Mouse (Mus musculus) mouse trophoblast stem cell (cell line): ENCODE data around the gene Prss32.

Experiments
- in situ Hi-C, 2 experiments: fragments of 300-500 bp; cut with MseI, MboI; formaldehyde crosslinking; loops; 2 replicates in 1 of 2; 3 replicates in 1 of 2; pipeline ENCODE4 v1.15.1; 2025

Prss32 gene

DNA sequence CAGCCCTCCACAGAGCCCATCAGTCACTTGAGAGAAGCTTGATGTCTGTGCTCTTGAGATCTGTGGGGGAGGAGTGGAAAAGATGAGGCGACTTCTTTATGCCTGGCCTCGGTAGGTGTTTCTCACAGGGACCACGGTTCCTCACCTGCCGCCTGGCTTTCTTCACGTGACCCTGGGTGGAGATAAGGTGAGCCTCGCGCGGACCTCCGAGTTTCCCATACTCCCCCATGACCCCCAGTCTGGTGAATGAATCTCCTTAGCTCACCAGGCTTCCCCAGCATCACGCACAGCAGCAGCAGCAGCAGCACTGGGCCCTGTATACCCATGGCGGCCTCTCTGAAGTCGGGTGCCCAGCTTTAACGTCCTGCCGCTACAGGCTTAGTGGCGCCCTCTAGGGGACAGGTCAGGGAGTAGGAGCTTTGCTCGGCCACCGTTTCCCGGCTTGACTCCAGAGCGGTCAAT is at the start of gene Prss32, which contains the start of gene Prss41:
Gene Prss32 (plus strand): TSS at position 44 of the 462 bp plus-strand sequence.
Gene Prss41 (minus strand): TSS at position 361 of the 462 bp plus-strand sequence.
- in situ Hi-C loops: no loop called here

DNA sequence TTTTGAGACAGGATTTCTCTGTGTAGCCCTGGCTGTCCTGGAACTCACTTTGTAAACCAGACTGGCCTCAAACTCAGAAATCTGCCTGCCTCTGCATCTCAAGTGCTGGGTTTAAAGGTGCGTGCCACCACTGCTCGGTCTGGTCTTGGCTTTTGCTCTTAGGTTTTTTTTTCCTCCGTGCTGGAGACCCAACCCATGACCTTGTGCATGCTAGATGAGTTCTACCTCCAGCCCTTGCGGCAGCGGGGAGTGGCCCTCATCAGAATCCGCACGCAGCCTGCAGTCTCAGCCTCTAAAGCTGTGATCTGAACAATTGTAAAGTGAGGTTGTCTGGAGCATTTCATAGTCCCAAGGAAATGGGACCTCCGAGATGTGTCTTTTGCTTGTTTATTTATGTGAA is 48.3 kb upstream of the Prss32 start:
- in situ Hi-C loops: no loop called here

- in situ Hi-C loops: no loop called here
Observed at GRCm38 (mm10) chr17:23797316-23797715, 46.3 kb upstream of the Prss32 start.

DNA sequence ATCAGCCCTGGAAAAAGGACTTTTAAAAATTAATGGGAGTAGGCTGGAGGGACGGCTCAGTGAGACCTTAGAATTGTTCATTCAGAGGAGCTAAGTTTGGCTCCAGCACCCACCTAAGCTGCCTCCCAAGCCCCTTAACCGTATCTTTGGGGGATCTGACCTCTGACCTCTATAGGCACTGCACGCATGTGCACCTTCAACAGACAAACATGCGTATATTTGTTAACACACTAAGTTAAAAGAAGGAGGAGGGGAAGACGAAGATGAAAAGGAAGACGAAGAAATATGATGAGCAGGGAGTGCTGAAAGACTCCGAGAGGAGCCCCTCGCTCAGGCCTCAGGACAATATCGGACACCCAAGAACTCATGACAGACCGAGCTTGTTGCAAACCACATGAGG is 42.0 kb upstream of the Prss32 start:
- in situ Hi-C loops: no loop called here

DNA sequence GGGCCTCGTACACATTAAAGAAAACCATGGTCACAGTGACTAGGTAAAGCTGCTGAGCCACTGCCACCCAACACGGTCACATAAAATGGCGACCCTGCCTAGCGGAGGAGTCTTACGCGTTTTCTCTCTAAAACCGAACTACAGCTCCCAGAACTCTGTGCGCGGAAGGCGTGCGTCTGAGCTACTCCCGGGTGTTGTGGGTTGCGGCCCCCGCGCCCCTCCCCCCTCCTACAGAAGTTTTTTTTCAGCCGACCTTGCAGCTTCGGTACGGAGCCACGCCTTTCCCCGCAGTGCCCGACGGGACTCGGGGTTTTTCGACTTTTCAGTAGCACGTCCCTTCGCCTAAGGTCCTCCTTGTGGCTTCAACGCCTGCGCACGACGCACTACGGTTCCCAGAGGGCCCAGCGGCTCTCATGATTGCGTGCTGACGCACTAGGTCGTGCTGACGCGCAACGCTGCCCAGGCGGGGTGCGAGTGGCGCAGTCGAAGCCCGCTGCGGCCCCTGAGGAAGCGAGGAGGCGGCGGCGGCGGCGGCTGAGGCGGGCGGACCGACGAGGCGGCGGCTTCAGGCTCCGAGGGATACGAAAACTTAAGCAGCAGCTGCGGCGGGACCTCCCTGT is 40.8 kb upstream of the Prss32 start:
- in situ Hi-C loops: no loop called here

DNA sequence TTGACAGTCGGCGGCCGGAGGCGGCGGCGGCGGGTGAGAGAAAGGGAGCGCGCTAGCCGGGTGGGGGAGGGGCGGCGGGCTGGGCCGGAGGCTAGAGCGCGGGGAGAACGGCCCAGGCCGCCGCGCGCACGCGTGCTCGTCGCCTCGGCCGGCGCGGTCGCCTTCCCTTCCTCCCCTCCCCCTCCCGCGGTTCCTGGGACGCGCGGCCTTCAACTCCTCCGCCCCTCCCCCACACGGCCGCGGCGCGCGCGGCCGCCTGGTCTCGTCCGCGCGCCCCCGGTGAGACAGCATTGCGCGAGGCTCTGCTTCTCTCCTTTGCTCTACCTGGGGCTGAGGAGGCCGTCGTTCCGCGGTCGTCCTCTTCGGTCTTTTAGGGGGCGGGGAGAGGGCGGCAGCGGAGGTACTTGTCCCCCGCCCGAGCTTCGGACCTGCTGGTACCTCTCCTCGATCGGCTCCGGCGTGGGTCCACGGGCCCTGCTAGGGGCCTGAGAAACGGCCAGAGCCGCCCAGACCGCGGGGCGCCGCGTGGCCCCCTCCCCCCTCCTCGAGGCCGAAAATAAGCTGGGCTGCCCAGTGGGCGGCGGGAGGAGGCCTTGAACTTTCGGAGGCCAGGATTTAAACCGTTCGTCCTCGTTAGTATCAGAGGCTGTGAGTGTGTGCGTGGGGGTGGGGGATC is 40.2 kb upstream of the Prss32 start:
- in situ Hi-C loops: no loop called here

DNA sequence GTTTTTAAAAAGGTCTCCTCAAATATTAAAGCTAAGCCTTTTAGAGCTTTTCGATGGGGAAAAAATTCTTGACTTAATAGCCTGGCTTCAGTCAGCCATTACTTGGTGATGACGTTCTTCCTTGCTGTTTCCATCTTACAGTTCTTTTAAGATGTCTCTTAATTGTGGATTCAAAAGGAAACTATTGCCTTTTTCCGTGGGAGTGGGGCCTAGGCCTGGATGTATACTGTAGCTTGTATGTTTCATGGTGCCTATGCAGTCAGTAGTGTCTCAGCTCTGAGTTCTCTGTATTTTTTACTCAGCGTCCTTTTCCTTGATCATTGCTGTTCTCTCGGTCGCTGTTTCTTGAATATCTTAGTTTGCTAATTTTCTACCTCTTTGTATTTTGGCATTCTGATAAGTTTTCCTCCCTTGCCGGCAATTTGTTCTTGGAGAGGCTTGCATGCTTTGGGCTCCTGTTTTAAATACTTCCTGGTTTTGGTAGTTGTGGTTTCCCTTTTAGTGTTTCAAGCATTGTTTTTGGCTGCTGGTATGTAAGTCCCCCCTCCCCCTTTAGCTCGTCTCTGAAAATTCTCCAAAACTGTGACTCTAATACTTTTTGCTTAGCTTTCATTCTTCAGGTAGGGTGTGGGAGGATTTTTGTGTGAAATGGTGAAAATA is 39.1 kb upstream of the Prss32 start:
- in situ Hi-C loops: no loop called here

GRCm38 (mm10) chr17:23806867-23807266 is 36.8 kb upstream of the Prss32 start:
- in situ Hi-C loops: no loop called here

- in situ Hi-C loops: no loop called here
Observed at GRCm38 (mm10) chr17:23807918-23808317, 35.7 kb upstream of the Prss32 start.

DNA sequence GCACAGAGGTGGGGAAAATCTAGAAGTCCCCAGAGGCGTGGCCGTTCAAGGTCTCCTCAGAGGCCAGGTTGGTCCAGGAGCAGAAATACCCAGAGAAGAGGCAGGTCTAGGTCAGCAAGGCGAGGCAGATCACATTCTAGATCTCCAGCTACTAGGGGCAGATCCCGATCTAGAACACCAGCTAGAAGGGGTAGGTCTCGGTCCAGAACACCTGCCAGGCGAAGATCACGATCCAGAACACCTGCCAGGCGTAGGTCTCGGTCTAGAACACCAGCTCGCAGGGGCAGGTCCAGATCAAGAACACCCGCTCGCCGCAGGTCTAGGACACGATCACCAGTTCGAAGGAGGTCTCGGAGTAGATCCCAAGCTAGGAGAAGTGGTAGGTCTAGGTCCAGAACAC is 28.0 kb upstream of the Prss32 start:
- in situ Hi-C loops: no loop called here

DNA sequence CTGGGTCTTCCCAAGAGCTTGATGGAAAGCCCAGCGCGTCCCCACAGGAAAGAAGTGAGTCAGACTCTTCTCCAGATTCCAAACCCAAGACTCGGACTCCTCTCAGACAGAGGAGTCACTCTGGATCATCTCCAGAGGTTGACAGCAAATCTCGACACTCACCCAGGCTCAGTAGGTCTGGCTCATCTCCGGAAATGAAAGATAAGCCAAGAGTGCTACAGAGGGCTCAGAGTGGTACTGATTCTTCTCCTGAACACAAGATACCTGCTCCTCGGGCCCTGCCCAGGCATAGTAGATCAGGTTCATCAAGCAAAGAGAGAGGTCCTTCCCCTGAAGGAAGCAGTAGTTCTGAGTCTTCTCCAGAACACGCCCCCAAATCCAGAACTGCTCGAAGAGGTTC is 25.1 kb upstream of the Prss32 start:
- in situ Hi-C loops: no loop called here

DNA sequence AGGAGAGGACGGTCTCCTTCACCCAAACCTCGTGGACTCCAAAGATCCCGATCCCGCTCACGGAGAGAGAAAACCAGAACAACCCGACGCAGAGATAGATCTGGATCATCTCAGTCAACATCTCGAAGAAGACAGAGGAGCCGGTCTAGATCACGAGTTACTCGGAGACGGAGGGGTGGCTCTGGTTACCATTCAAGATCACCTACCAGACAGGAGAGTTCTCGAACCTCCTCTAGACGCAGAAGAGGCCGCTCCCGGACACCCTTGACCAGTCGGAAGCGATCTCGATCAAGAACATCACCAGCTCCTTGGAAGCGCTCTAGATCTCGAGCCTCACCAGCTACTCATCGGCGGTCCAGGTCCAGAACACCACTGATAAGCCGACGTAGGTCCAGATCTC is 24.4 kb upstream of the Prss32 start:
- in situ Hi-C loops: no loop called here

DNA sequence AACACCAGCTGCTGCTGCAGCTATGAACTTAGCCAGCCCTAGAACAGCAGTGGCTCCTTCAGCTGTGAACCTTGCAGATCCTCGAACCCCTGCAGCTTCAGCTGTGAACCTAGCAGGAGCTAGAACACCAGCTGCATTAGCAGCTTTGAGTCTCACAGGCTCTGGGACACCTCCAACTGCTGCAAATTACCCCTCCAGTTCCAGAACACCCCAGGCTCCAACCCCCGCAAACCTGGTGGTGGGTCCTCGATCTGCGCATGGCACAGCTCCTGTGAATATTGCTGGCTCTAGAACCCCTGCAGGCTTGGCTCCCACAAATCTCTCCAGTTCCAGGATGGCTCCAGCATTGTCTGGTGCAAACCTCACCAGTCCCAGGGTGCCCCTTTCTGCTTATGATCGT is 22.9 kb upstream of the Prss32 start:
- in situ Hi-C loops: no loop called here

GRCm38 (mm10) chr17:23822094-23822493 is 21.6 kb upstream of the Prss32 start:
- in situ Hi-C loops: no loop called here

GRCm38 (mm10) chr17:23823018-23823417 is 20.6 kb upstream of the Prss32 start:
- in situ Hi-C loops: no loop called here

- in situ Hi-C loops: no loop called here
Observed at GRCm38 (mm10) chr17:23823614-23824013, 20.0 kb upstream of the Prss32 start.

GRCm38 (mm10) chr17:23825591-23825990 is 18.1 kb upstream of the Prss32 start:
- in situ Hi-C loops: no loop called here

- in situ Hi-C loops: no loop called here
Observed at GRCm38 (mm10) chr17:23828271-23829001, 15.2 kb upstream of the Prss32 start.

DNA sequence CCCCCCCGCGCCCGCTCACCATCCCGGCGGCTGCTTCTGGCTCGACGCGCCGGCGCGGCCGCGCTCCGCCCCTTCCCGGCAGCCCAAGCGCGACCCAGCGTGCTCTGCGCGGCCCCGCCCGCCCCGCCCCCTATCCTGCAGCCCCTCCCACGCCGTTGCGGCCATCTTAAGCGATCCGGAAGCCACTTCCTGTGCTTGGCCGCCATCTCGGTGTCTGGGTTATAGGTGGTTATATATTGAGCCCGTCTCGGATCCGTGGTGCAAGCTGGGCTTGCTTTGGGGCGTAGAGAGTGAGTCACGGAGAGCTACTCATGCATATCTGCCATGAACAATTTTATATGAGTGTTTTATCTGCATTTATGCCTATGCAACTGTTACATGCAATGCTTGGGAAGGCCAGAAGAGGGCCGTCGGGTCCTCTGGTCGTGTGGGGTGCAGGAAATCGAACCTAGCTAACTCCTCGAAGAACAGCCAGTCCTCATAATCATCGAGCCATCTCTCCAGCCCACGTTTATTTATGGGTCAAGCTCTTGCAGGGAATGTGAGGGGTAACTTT is 14.5 kb upstream of the Prss32 start, which contains the start of gene Elob:
Gene Elob (minus strand): TSS at position 73 of the 556 bp plus-strand sequence.
- in situ Hi-C loops: no loop called here

- in situ Hi-C loops: no loop called here
Observed at GRCm38 (mm10) chr17:23831201-23831600, 12.5 kb upstream of the Prss32 start.

DNA sequence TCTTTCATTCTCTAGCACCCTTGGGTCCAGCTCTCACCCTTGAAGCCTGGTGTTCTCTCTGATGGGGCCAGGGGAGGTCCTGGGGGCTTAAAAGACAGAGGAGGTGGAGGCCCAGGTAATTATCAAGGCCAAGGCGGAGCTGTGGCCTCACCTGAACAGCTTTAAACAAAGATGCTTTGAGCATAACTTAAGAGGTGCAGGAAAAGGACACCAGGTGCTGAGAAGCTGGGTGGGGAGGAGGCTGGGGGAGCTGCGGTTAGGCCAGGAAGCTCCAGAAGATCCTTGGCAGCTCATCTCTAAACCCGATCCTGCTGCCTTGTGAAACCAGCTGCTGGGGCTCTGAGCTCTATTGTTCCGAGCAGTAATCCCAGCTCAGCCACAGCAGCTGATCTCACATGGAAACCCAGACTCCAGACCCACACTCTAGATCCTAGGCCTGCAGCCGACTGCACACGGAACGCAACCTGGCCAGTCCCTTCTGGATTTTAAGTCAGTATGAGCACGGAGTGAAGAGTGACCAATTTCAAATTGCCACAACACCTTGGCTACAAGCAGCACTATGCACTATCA is 7.6 kb upstream of the Prss32 start, which contains the start of gene Prss33:
Gene Prss33 (minus strand): TSS at position 51 of the 570 bp plus-strand sequence.
- in situ Hi-C loops: no loop called here
